Mouse (Mus musculus) 3T3-L1 (cell line): ENCODE measurements around the gene Ppid.

Source experiments
- DNase-seq: peaks from one replicate; pipeline ENCODE4 v3.0.0-alpha.2; 2015; ENCODE audit warnings: low read depth, low spot score

Ppid gene

DNA sequence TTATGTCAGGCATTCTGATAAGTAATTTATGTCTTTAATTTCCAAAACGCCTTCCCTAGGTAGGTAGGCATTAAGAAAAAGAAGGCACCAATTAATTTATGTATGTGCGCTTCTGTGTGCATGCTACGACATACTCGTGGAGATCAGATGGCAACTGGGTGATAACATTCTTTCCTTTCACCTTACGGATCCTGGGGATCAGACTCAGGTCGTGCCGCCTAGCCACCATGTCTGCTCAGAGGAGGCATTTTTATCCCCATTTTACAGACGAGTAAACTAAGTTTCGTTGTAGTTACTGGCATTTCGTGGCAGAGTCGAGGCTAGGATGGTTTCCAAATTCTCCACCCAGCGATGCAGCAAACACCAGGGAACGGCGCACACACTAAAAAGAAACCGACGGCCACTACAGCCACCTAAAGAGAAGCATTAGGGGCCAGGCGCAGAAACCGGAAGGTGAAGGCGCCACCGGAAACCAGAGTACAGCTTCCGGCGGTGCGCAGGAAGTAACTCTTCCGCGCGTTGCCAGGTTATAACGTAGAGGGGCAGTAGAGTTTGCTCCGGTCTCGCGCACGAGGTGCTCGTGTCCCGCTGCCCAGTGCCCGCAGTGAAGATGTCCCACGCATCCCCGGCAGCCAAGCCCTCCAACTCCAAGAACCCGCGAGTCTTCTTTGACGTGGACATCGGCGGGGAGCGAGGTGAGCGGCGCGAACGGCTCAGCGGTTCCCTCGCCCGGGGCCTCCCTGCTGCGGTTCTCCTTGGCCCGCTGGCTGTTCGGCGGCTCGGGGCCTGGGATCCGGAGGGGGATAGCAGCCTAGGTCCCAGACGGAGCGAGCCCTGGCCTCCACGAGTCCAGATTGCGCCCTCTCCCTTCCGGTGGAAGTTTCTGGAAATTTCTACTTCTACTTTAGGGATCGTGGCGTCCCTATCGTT lies at the start of gene Ppid:
Gene Ppid (plus strand): TSS at position 480 of the 930 bp plus-strand sequence.
- peak; percentile 92 for DNase-seq

DNA sequence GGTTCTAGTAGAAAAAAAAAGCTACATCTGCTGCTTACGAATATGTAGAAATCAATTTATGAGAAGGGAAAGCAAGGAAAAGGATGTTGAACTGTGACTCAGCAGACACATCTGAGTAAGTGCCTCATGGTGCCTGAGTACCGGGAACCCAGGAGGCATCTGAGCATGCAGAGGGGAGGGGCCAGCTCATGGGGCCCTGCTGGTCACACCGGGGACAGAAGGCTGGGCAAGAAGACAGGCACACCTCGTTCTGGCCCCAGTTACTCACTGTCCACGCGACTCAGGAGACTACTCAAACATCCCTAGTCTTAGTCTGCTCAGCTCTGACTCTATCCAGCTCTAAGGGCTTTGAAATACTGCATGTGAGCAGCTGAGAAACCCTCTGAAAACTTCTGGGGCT lies 48.6 kb upstream of the Ppid start:
- DNase-seq: peak; percentile 94

DNA sequence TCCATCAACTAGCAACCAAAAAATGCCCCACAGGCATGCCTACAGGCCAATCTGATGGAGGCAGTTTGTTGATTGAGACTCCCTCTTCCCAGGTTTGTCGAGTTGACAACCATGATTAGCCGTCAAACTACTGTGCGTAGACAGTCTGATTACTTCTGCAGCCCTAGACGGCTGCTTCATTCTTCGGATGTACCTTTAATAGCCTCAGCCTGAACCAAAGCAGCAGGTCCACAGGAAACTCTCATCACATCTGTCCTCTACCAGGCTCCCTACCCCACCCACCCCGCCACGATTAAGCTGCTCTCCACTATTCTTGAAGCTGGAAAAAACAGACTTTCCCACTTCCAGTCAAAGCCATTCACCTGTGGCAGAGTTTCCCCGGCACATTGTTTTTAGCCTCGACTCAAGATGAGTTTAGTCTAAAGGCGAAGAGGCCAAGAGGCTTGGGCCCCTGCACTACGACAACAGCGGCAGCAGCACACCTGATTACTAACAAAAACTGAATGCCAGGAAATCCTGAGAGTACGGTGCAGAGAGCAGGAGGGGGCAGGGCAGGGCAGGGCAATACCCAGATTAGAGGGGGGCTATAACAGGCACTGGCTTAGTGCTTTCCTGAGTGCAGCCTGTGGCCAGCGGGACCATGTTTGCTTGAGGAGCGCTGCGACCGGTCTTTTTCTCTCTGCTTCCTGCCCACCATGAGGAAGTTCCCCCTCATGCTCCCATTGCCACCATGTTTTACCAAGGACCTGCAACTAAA lies 42.3 kb upstream of the Ppid start:
- DNase-seq: no peak

DNA sequence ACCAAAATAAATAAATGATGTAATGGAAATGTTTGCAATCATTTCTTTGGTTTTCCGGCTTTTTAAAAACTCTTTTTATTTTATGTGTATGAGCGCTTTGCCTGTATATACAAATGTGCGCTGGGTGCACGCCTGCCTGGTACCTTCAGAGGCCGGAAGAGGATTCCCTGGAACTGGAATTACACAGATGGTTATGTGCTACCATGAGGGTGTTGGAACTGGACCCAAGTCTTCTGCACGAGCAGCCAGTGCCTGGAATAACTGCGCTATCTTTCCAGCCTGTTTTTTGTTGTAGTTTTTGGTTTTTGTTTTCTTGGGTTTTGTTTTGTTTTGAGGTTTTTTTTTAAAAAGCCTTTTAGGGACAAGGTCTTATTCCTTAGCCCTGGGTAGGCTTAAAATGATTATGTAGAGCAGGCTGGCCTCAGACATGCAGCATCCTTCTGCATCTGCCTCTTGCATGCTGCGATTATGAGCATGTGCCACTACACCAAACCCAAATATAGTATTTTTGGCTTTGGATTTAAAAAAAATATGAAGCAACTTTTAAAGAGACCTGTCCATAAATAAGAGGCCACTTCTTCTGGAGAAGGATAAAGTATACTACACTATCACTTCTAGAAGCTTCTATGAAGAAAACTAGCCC lies 41.3 kb upstream of the Ppid start:
- no peak for DNase-seq

DNA sequence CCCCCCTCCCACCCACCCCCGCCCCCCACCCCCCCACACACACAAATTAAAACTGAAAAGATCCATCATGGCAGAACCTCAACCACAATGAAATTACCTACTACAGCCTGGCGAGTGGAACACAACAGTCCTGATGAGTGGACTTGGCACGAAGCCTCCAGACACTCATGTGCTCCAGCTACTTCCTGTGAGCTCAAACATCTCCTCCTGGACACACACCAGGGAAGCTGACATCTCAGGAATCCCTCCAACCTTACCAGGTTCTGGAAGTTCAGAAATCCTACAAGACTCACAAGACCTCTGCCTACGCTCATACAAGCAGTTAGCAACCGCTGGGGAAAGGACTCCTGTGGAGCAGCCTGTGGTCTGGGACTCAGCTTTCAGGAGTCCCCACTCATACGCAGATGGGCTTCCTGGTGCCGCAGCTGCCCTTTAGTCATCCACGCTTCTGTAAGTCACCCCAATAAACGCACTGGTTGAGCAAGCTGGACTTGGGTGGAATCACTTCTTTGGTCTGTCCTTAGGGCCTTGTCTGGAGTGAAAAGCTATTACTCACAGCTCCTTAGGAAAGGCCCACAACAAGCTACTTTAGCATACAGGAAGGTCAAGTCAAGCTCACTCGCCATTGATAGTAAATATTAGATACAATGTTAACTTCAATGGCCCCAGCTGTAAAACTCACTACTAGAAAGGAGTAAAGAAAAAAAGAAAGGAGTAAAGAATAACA lies 39.2 kb upstream of the Ppid start:
- peak; percentile 75 for DNase-seq

DNA sequence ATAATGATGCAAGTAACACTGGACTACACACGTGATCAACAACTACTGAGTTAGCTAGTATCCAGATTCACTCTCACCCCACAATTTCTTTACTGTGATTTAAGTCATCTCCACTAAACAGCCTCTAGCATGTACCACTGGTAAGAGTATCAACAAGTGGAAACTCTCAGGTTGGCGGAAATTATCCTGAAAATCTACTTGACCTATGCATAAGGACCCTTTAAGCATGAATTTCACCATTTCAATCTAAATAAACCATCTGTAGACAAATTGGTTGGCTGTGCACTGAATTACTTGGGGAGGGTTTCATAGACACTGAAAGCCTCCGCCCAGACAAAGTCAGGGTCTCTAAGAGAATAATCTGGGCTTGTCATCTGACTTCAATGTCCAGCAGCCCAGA lies 37.4 kb upstream of the Ppid start:
- DNase-seq: no peak

DNA sequence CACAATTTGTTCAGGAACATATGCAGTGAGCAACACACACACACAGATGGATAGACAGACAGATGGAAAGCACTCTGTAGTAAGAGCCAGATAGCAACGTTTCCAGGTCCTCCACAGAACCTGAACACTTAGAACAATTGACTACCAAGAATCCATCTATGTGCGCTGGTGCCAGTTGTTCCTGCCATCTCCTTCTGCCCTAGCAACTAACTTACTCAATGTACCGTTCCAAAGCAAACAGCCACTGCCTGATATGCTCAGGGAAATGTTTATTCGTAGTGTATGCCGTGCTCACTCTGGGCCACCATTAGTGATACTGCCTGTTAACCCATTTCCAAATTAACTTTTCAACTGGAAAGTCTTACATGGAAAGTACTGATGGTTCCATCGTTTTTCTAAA lies 36.1 kb upstream of the Ppid start:
- DNase-seq: no peak

DNA sequence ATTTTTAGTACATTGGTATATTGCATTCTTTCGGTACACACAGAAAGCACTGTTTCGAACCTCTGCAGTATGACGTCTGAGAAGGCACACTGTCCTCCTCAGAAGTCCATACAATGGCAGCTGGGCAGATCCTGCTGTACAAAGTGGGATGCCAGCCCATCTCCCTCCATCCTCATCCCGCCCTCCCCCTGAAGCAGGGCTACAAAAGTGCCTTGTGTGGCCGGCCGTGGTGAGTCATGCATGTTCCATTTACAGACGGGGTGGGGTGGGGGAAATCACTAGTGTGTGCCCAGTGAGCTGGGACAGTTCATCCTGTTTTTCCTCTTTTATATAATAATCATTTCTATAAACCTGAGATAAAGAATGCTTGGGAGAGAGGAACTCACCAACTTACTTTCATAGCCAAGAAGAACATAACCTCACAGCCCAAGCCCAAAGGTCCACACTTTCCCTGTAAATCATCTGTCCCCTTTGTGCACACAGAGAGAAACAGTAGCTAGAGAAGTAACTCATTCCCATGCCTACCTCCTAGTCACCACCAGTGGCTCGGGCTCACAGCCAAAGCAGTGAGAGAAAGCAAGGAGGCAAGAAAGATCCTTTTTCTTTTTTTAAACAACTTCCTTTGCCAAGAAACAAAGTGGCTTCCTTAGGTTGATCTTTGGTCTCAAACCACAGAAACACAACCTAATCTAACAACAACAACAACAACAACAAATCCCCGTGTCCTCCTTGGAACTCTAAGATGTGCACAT lies 31.9 kb upstream of the Ppid start:
- DNase-seq: peak; percentile 83

DNA sequence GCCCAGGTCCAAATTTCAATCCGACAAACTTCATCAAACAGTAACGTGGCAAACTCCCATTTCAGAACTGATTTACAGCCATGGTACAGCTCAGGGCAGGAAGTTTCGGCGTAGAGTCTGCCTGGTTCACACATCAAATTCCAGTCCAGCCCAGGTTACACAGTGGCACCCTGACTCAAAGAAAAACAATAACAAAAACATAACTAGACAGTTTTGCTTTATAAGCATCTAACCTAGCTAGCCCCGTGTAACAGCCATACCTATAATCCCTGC lies 31.4 kb upstream of the Ppid start:
- DNase-seq: no peak

DNA sequence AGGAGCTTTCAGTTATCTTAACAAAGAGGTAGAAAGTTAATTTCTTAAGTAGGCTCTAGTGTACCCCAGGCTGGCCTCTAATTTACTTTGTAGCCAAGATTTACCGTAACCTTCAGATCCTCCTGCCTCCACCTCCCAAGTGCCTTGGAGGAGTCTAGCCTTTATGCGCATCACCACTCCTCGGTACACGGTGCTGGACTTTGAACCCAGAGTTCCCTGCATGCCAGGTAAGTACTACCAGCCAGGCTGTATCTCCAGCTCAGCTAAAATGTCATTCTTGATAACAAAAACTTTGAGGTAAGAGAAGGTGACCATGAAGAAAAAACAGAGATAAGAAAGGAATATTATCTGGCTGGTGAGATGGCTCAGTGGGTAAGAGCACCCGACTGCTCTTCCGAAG lies 30.6 kb upstream of the Ppid start:
- DNase-seq: no peak

DNA sequence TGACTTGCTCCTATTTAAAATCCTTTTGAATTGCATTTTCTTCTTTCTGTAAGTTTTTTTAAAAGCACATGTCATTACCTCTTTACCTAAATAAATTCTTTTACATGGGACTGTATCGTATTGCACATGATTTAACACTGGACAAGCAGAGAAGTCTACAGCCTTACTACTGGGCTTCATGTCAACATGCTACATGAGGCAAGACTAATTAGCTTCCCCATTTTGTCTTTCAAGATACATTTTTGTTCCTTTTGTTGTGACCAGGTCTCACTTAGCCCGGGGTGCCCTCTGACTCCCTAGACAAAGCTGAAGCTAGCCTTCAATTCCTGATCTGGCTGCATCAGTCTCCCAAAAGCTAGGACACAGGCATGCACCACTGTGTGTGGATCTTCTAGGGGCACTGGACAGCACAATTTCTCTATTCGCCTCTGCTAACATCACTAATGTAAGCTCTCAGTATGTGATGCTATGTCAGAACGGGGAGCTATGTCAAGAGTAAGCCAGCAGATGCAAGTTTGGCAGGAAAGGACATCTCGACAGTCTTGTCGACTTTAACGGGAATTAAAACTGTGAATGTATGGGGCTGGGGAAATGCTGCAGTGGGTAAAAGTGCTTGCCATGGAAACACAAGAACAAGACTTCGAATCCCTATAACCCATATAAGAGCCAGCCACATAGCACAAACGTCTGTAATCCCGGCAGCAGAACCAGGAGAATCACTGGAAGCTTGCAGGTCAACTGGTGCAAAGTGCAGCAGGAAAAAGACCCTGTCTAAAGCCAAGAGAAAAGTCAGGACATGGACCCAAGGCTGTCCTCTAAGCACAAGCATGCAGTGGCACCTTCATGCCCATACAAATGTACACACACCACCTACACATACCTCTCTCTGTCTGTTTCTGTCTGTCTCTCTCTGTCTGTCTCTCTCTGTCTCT lies 29.1 kb upstream of the Ppid start:
- DNase-seq: no peak

DNA sequence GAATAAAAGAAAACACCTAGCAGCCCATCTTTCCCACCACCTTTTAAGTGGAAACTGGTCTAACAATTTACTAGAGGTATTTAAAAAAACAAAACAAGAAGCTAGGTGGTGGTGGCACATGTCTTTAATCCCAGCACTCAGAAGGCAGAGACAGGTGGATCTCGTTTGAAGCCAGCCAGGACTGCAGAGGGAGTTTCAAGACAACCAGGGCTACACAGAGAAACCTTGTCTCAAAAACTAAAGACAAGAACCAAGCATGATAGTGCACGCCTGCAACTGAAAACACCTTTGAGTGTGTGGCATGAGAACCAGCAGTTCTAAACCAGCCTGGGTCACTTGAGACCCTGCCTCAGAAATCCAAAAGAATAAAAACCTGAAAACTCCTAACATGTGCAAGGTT lies 27.6 kb upstream of the Ppid start:
- no peak for DNase-seq

DNA sequence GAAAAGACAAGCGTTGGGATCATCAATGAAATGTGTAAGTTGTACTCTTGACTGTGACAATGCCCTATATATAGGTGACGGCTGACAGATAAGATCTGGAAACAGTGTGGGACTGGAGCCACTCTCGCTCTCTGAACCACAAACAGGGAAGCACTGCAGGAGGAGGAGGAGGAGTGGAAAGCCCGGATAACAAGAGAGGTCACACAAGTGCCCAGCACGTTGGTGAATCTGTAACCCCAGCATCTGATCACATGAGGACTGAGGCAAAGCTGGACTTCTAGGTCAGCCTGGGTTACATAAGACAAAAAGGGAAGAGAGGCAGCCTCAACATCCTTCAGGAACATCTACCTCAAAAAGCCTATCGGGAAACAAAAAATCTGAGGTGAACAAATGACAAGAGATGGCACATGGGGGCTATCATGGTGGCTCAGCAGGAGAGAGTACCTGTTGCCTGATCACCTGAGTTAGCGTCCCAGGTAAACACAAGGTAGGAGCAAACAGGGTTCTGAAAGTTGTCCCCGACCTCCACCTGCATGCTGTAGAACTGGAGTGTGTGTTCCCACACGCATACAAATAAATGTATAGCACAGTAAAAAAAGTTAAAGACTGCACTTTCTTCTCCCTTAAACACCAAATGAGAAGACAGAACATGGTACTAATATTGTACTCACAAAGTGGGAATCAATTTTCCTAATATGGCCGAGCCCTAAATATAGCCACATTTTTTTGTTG lies 26.1 kb upstream of the Ppid start:
- DNase-seq: no peak

DNA sequence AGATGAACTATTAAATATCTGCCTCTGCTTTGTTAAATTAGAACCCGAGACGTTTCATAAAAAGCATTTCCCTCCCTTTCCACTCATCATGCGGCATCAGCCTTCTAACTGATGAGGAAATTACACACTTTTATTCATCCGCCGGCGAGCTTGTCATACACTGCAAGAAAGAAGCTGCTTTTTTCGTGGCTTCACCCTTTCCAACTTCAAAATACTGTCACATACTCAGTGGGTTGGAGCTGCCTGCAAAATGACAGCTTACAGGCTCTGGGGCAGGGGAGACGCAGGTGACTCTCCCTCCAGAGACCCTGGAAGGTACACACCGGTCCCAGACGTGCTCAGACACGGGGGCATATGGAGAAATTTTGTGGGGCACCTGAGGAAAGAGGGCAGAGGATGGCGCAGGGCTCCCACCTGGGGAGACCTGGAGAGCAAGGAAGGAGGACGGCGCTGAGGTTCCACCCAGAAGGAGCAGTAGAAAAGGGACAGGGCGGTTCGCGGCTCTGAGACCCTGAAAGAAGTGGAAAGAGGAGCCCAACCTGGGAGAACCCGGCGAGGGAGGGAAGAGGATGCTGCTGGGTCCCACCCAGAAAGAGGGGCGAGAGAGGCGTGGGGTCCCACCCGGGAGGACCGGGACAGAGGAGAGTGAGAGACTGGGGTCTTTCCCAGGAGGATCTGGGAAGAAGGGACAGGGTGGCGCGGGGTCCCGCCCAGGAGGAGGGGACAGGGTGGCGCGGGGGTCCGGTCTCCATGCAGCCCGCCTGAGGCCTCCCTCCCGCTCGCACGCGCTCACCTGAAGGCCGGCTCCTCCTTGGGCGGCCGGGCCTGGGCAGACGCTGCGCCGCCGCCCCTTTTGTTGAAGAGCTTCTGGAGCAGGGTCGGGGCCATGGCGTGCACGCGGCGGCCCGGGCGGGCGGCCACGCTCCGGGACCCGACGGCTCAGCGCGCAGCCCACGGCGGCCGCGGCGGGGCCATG lies 24.1 kb upstream of the Ppid start:
- peak; percentile 43 for DNase-seq

DNA sequence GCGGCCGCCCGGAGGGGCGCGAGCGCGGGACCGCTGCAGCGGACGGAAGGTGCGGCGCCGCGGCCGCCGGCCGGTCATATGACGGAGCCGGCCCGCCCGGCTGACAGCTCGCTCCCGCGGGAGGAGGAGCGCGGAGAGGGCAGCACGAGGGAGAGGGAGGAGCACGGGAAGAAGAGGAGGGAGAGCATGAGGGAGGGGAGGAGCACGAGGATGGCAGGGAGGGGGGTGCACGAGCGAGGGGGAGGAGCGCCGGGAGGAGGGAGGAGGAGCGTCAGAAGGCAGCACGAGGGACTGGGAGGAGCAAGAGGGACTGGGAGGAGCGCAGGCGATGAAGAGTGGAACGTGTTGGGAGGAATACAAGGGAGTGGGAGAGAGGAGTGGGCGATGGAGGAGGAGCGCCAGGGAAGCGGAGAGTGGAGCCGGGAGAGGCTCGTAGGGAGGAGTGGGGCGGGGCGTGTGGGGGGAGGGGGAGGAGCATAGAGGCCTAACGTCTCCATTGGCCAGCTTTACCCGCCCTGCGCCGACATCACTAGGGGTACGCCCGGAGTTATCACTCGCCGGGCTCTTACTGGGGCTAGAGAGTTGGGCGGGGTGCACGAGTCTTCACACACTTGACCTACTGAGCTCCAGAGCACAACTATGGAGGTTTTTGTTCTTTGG lies 23.3 kb upstream of the Ppid start, which contains the start of gene Fnip2:
Gene Fnip2 (minus strand): TSS at position 94 of the 660 bp plus-strand sequence.
- peak; percentile 96 for DNase-seq

DNA sequence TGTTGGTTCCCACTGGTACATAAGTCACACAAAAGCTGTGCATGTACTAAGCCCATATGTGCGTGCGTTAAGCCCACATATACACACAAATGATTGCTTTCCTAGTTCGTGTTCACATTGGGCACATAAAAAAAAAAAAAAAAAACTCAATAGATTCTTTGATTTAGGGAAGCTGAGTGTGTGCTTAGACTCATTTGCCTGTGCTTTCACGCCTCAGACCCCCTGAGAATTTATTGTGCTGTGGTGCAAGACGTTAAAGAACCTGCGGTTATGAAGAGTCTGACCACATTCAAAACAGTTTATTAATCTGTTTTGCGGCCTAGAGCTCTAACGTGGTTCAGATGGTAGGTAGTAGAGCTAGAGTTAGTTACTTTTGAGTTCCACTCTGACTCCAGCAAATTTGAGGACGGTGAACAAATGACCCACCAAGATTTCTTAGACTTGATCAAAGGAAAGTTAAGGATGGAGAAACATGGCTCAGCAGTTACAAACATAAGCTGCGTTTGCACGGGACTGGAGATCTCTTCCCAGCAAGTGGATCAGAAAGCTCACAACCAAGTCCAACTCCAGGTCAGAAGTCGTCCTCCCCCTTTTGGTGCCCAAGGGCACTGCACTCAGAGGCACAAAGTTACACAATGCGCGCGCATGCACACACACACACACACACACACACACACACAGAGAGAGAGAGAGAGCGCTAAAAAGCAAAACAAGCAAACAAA lies 22.4 kb upstream of the Ppid start:
- DNase-seq: no peak

DNA sequence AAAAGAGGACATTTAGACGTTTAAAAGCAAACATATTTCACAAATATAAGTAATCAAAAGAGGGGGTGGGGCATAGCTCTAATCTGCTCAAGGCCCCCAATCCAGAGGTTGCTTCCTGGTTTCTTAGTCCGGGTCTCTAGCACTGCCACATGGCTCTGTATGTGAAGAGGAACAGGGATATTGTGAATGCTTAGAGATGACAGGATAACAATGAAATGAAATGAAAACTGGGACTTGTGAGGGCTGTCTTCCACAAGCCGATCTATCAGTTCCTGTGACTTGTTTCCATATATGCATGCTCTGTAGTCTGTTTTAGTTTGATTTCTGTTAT lies 21.8 kb upstream of the Ppid start:
- DNase-seq: no peak
